Mouse (Mus musculus): Measurements from ENCODE around the gene Ralgapa2.

DNA sequence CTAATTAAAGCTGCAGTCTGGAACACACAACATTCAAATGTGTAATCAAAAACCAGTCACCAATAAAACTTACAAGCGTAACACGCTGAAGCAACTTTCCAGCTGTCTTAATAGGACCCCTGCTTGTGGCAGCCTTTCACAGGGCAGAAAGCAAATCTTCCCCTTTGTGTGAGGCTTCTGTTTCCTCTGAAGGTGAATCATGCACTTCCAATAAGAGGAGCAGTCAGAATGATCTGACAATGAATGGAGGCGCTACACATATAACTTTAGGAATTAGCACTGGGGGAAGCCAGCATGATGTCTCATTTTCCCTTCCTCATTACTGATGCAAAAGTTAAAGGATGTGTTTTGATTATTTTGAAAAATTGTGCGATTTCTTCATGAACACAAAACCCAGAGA lies 251.0 kb downstream of the Ralgapa2 start:
- no peak for TF ChIP-seq EP300 (IDR thresholded peaks at IDR 0.05; ENCODE audit: low read depth)
- TF ChIP-seq CTCF (IDR thresholded peaks at IDR 0.05; ENCODE audit: low read depth): no peak

All from heart, postnatal 0 days (tissue).